Mouse (Mus musculus) embryonic fibroblast, embryonic 13.5 days (primary cell): ENCODE measurements around the gene Zbtb7a.

ENCODE experiments used
- CTCF ChIP-seq: IDR thresholded peaks from 2 replicates; pipeline ENCODE4 v1.5.1; 2011; ENCODE audit warnings: mild to moderate bottlenecking, control low read depth, low read length, moderate library complexity, borderline replicate concordance; ENCODE audit not compliant: insufficient read depth
- POLR2A ChIP-seq: IDR thresholded peaks from 2 replicates; pipeline ENCODE4 v1.6.1; 2011; ENCODE audit warnings: low read depth, mild to moderate bottlenecking, control low read depth, low read length, moderate library complexity

DNA sequence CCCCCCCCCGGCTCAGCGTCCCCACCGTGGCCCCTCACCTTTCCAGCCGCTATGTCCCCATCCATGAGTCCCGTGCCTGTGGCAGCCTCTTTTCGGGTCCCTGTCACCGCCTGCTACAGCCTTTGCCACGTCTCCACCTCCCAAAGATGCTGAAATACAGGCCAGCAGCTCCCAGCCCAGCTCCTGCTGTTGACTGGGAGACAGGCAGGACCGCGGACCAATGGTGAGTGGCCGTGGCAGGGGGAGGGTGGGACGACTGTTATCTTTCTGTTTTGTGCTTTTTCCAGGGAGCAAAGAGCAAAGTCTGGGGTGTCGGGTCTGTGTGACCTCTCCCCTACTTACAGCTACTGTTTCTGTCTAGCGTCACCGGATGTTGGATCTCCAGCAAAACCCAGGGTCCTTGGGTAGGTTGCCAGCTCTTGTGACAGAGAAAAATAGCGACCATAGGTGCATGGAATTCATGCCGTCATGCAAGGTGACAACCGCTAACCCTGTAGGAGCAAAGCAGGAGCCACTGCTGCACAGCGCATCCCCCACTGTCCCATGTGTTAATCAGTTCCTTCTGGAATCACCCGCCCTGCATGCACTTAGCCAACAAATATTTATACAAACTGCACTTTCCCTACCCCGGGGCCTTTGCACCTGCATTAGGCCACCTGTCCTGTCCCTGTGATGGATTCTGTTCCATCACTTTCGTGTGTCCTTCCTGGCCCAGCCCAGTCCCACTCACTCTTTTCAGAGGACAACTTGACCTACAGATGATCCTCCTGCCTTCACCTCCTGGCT is 42.4 kb upstream of the Zbtb7a start:
- TF ChIP-seq CTCF, result no peak
- TF ChIP-seq POLR2A, result no peak
